Mouse (Mus musculus) cerebellum, adult 9-11 months (tissue): ENCODE results near the gene Apoc3.

ENCODE experiments used
- DNase-seq: peaks from one replicate; pipeline ENCODE4 v3.0.0; 2022

Apoc3 gene

GRCm38 (mm10) chr9:46229573-46230449 is 5.6 kb downstream of the Apoc3 start:
- DNase-seq = peak; percentile 95

DNA sequence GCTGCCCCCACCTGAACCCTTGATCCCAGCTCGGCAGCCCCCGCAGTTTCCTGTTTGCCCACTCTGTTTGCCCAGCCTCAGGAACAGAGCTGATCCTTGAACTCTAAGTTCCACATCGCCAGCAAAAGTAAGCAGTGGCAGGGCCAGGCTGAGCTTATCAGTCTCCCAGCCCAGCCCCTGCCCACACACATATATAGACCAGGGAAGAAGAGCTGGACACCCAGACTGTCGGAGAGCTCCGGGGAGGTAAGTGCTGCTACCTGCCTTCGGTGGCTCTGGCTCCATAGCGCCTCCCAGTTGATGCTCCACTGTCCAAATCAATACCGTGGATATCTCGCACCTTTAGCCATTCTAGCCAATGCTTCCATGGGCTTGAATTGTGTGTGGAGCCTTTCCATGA is 6.9 kb downstream of the Apoc3 start, which contains the start of gene Apoa1:
Apoa1 (plus strand) TSS at position 90 of the 400 bp plus-strand sequence.
- DNase-seq = no peak

DNA sequence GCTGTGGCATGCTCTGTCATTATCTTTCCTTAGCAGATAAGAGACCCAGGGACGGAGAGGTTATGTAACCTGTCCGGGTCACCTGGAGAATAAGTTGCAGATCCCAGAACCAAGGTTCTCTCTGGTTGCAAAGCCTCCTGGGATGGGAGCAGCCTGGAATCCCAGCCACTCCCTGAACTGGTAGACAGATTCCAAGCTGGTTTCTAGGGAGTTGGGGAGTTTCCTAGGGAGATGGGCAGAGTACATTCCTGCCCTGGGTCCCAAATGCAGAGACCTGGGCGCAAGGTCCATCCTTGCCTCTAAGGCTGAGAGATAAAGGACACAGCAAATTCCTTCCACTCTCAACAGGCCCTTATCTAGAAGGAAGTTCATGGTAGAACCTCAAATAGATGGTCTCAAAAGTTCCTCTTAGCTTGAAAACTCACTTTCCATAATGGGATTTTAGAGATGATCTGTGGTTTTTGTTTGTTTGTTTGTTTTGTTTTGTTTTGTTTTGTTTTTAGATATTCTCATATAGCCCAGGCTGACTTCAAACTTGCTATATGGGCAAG is 8.3 kb downstream of the Apoc3 start:
- DNase-seq = no peak

GRCm38 (mm10) chr9:46224945-46225660 is 10.3 kb downstream of the Apoc3 start:
- no peak for DNase-seq

- no peak for DNase-seq
Observed at GRCm38 (mm10) chr9:46224101-46224500, 11.3 kb downstream of the Apoc3 start.

DNA sequence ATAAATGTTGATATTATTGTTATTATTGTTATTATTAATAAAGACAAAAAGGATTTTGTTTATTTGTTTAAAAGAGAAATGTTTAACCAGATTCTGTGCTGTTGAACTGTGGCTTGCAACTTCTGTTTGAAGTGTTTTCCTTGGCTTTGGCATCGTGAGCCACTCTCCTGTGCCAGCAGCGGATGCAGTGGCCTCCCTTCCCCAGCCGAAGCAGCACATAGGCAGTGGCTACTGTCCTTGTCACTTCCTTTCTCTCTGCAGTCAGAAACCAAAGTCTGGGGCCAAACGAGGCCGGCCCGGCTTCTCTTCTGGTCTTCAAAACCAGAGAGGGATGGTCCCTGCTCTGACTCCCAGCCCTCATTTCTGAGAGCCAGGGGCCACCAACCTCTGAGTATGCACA is 12.3 kb downstream of the Apoc3 start:
- no peak for DNase-seq

DNA sequence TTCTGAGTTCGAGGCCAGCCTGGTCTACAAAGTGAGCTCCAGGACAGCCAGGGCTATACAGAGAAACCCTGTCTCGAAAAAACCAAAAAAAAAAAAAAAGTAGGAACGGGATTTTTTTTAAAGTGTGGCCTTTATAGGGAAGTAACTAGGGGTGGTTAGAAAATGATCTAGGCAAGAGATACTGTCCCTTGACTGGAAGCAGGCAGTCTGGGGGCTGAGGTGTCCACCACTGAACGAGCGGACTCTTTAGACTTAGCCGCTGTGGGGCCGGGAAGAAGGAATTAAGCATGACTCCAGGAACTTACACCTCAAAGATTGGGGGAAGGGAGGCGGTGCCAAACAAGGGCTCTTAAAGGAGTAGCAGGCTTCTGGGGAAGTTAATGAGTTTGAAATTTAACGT is 17.3 kb downstream of the Apoc3 start:
- DNase-seq = no peak

DNA sequence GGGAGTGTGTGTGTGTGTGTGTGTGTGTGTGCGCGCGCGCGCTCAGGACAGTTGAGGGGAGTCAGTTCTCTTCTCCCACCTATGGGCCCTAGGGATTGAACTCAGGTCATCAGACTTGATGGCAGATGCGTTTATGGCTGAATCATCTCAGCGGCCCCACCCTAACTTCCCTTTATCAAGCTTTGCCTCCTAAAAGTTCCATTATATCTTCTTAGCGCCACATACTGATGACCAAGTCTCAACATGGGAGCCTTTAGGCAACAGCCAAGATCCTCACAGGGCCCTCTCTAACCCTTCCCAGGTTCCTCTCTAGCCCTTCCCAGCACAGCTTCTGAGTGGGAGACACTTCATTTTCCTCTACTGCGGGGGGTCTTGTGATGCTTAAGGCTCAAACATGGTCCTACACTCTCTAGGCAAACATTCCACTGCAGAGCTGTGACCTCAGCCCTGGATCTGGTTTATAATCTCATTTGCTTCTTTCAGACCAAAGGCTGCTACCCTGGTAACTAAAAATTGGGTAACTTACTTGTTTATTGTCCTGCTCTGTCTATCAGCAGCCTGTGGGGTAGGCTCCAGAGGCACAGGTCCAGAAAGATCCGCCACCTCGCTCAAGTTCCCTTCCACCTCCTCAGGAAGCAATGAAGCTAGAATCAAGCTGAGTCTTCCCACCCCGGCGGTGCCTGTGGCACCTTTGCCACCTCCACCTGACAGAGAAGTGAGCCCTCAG is 18.5 kb downstream of the Apoc3 start:
- DNase-seq = no peak

- DNase-seq = peak; percentile 63
Observed at GRCm38 (mm10) chr9:46215338-46216322, 19.8 kb downstream of the Apoc3 start.

DNA sequence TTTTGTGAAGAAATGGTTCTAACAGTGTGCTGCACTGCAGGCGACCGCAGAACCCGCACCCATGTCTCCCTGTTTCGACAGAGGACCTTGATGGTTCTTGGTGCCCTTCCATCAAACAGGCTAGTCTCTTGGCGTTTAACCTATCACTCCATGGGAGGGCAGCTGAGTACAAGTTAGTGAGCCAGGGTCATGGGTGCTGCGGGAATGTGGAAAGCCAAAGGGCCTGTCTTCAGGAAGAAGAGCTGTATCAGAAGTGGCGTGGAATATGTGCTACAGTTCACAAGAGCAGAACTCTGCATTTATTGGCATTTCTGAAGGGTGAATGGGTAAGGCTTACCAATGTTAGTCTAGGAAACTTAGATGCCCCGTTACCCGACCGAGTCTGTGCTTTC is 20.5 kb downstream of the Apoc3 start:
- DNase-seq = no peak

GRCm38 (mm10) chr9:46214276-46214675 is 21.2 kb downstream of the Apoc3 start:
- no peak for DNase-seq

DNA sequence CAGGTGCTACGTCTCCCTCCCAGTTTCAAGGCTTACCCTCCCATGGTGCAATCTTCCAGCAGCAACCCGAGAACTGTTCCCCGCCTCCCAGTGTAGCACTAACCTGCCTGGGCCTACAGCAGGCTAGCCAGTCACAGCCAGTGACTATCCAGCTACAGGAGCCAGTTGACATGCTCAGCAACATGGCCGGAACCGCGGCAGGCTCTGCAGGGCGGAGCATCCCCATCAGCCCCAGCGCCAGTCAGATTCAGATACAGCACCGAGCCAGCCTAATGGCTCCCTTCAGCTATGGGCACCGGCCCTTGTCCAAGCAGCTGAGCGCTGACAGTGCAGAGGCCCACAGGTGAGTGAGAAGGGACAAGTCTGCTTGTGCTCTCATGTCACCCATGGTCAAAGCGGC is 25.0 kb downstream of the Apoc3 start:
- DNase-seq = no peak

- DNase-seq = peak; percentile 69
Observed at GRCm38 (mm10) chr9:46208401-46208974, 26.9 kb downstream of the Apoc3 start.

- no peak for DNase-seq
Observed at GRCm38 (mm10) chr9:46207501-46207869, 28.0 kb downstream of the Apoc3 start.

DNA sequence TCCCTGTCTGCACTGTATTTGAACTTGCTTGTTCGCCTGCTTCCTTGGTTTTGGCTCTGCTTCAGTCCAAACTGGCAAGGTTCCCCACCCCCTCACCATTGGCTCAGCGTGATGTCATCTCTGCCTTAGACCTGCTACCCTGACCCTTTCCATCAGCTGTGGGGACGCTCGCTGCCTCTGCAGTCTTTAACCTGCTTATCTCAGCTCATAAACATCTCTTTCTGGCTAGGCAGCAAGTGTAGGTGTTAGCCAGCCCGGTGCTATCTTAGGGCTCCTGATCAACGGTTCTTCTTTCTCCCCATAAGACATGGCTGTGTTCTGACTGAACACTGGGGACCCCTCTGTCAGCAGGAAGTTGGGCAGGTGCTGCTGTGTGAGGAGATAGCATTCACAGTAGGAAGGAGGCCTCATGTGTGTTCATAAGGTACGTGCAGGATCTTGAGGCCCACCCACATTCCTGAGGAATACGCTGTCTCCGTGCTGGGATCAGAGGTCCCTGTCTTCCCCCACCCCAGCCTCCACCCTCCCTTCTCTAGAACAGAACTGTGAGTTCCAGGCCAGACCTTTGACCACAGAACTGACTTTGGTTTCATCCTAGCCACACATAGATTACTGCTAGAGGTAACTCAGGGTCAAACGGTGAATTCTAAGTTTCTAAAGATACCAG is 28.5 kb downstream of the Apoc3 start:
- no peak for DNase-seq

GRCm38 (mm10) chr9:46199609-46200008 is 35.8 kb downstream of the Apoc3 start:
- no peak for DNase-seq

GRCm38 (mm10) chr9:46198936-46199335 is 36.5 kb downstream of the Apoc3 start:
- no peak for DNase-seq

DNA sequence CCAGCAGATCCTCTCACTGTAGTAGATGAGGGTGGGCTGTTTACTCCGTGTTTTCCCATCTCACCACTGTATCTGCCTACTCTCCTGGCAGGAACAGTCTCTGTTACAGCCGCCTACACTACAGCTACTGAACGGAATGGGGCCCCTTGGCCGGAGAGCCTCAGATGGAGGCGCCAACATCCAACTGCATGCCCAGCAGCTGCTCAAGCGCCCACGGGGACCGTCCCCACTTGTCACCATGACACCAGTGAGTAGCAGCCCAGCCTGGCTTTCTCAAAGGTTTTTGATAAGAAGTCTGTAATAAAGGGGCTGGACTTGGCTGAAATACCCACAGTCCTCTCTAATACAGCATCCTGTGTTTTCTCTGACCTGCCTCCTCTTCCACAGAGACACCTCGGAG is 37.0 kb downstream of the Apoc3 start:
- no peak for DNase-seq

DNA sequence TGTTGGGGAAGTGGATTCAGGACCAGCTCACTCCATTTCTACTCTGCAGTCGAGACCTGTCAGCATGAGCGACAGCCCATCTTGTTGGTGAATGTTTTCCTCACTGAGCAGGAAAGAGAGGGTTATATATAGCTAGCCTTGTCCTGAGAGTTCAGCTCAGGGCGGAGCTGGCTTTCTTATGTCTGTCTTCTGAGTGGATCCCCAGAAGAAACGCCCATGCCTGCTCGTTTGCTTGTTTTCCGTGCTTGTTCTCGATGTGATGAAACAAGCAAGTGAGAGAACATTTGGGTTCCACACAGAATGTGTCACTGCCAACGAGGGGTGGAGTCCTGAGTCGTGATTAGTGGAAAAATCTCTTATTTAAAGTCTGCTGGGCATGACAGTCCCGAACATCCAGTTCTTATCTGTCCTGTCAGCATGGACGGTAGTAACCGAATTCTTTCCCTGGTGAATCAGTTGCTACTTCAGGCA is 38.7 kb downstream of the Apoc3 start:
- no peak for DNase-seq

DNA sequence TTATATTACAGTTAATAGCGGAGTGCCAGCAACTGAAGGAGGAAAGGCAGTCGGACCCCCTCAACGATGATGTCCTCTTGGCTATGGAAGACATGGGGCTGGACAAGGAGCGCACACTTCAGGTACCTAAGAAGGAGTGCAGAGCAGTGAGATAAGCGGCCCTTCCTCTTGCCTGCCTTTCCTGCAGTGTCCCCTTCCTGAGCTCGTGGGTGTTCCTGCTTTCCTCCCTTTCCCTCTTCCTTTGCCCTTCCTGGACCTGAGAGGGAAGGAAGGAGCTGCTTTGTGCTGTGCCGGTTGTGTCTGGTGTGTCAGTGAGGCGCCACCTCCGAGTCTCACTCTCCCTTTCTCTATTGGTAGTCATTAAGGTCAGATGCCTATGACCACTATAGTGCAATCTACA is 40.6 kb downstream of the Apoc3 start:
- no peak for DNase-seq

DNA sequence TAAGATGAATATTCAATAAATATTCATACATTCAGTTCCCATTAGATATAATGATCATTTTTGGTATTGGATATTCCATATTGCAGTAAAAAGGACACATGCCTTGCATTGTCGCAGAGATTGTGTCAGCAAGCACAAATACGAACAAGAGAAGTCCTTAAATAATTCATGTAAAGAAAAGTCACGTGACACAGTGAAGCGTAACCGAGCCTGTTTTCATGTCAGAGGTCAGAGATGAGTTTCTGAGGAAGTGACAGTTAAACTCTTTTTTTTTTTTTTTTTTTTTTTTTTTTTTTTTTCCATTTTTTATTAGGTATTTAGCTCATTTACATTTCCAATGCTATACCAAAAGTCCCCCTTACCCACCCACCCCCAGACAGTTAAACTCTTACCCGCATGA is 42.8 kb downstream of the Apoc3 start:
- DNase-seq = no peak
